ENCODE assay signal across 7 mouse cellular contexts in the genomic region with DNA sequence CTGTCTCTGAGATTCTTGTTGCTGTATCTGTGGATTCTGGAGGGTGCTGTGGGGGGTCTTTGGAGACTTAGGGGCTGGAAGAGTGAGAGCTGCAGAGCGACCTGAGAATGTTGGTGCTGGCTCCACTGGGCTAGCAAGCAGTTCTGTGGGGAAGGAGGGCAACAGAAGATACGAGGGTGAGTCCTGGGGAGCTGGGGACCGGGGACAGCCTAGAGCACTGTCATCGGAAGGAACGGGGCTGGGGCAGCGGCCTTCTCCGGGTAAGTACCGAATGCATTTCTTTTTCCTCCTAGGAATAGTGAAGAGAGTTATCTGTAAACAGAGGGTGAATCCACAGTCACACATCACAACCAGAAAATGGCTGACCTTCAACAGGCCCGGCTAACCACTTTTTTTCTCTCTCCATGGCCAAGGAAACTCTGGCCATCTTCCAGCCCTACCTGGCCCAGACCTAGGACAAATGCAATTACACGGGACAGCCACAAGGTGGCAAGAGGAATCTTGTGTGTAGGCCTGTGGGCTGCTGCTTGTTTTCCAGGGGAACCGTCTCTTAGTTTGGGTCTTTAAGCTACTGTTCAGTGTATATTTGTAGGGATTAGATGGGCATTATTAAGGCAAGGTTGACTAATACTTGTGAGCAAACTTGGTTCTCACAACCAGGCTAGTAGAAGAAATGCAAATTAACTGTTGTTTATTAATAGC. TPM values are rescaled to one million over a fixed set of nuclear protein-coding genes. Genes with fewer than 3 reads are reported as not detected.
DNase-seq lines count a peak whose midpoint lies in the region; ATAC-seq and TF ChIP-seq lines count a peak whose summit lies in the region.

No protein-coding gene starts in this region.

- H3K9me3 ChIP-seq in ES-E14 (ENCODE audit: control insufficient read depth, insufficient read depth, low read depth, low read length), result no peaks in the 10 kb centered on the region
- H3K9me3 ChIP-seq in embryonic facial prominence, embryonic 14.5 days (ENCODE audit: control insufficient read depth, low read length), result no peaks in the 10 kb centered on the region

- ATAC-seq in embryonic facial prominence, embryonic 14.5 days (ENCODE audit: low read depth), result no peak

- H3K9ac ChIP-seq in ES-E14 (ENCODE audit: insufficient read depth, low read depth, low read length, poor library complexity, severe bottlenecking), result no peak overlapping the region
- H3K9ac ChIP-seq in embryonic facial prominence, embryonic 14.5 days (ENCODE audit: low read depth, low read length), result no peak overlapping the region

- in situ Hi-C loops in ES-E14 (cut with MboI; ENCODE audit: low sequenced_read_pairs in 2 of 2, unreplicated experiment in 2 of 2), result loop anchor here in 1 of 2 experiments (10.0 kb wide), 1 partner anchor 91 kb away; no protein-coding TSS in a partner anchor

- H3K27me3 ChIP-seq in embryonic facial prominence, embryonic 14.5 days (replicated peaks; ENCODE audit: control insufficient read depth, insufficient read depth, low read length), result no peaks in the 10 kb centered on the region

- peaks cover 33% of the 10 kb centered on the region; the same call in 1 of the 2 replicates for H3K36me3 ChIP-seq in ES-E14 (ENCODE audit: control insufficient read depth, insufficient read depth, low read length, poor library complexity, severe bottlenecking)
- peaks cover 9% of the 10 kb centered on the region; the same call in 1 of the 2 replicates for H3K36me3 ChIP-seq in embryonic facial prominence, embryonic 14.5 days (ENCODE audit: control insufficient read depth, insufficient read depth, low read length)

- H3K4me2 ChIP-seq in embryonic facial prominence, embryonic 14.5 days (ENCODE audit: low read depth, low read length), result no peak overlapping the region

- DNase-seq in ES-E14 (ENCODE audit: low read depth, low spot score), result peak; percentile 49
- peak; percentile 79 to 82 for DNase-seq in adrenal gland, postnatal 36 days
- DNase-seq in embryonic facial prominence, embryonic 14.5 days (ENCODE audit: low spot score), result peak; percentile 78
- peak; percentile 31 for DNase-seq in heart, postnatal 25 days (ENCODE audit: low spot score)
- DNase-seq in layer of hippocampus, adult 8-10 months (ENCODE audit: low spot score in 2 of 2), result peak; percentile 39 to 51
- peak; percentile 80 for DNase-seq in lung, postnatal 10 days
- peak; percentile 50 for DNase-seq in retina, postnatal 7 days (ENCODE audit: low read depth, low spot score)

- 64% methylated on average over 11 of the region's 11 CpGs for WGBS in embryonic facial prominence, embryonic 14.5 days

- no peak overlapping the region for H3K27ac ChIP-seq in ES-E14 (ENCODE audit: insufficient read depth, low read depth, low read length, poor library complexity, severe bottlenecking)
- H3K27ac ChIP-seq in embryonic facial prominence, embryonic 14.5 days (replicated peaks; ENCODE audit: low read depth, low read length), result no peak overlapping the region

- no peak overlapping the region for H3K4me3 ChIP-seq in ES-E14 (ENCODE audit: insufficient read depth in 1 of 2, low read depth in 1 of 2, low read length in 2 of 2, poor library complexity in 1 of 2, severe bottlenecking in 1 of 2)
- no peak overlapping the region for H3K4me3 ChIP-seq in embryonic facial prominence, embryonic 14.5 days (ENCODE audit: low read depth, low read length)

- no peaks in the 10 kb centered on the region; a peak in 1 of 4 replicates for H3K4me1 ChIP-seq in ES-E14 (ENCODE audit: control insufficient read depth in 2 of 2, insufficient read depth in 2 of 2, low read length in 2 of 2, poor library complexity in 1 of 2)
- H3K4me1 ChIP-seq in embryonic facial prominence, embryonic 14.5 days (ENCODE audit: control insufficient read depth, insufficient read depth, low read length), result no peaks in the 10 kb centered on the region

- intact Hi-C loops in heart, postnatal 25 days (cut with DNase I), result loop anchor here (2.0 kb wide), 2 partner anchors 43 to 89 kb away; no protein-coding TSS in a partner anchor

TF ChIP-seq in ES-E14, 5 proteins besides CTCF, POLR2A, EP300 and RAD21:
- TF ChIP-seq CHD2 (IDR thresholded peaks at IDR 0.05; ENCODE audit: low read depth, low read length) (no peak), ZC3H11A (IDR thresholded peaks at IDR 0.05; ENCODE audit: borderline replicate concordance, low read depth, low read length) (peak; percentile 63; the same call in 1 of the 2 replicates)

RNA-seq across cellular contexts. Expression of gene Skp1a, which starts 22.0 kb away (rescaled TPM):
- 204 and 317 TPM in 2 replicates for total RNA-seq in ES-E14 (2012; rRNA removed)
- 100 to 1,000 TPM; 529 to 536 TPM for total RNA-seq in adrenal gland, postnatal 36 days (2021)
- polyA plus RNA-seq in embryonic facial prominence, embryonic 14.5 days (2014; fragmentation: Nextera tagmentation; extraction: Ambion mirVana), result 737 and 739 TPM in 2 replicates
- 100 to 1,000 TPM; 236 to 255 TPM for total RNA-seq in heart, postnatal 25 days (2021)
- total RNA-seq in layer of hippocampus, adult 8-10 months (2022), result 100 to 1,000 TPM; 433 to 496 (median 439) TPM

RNA-seq across cellular contexts. Expression of gene Tcf7, which starts 29.0 kb away (rescaled TPM):
- total RNA-seq in ES-E14 (2012; rRNA removed), result 8.1 and 8.4 TPM in 2 replicates
- 10 to 100 TPM; 36.8 to 50.1 TPM for total RNA-seq in adrenal gland, postnatal 36 days (2021)
- 17.8 and 27.7 TPM in 2 replicates for polyA plus RNA-seq in embryonic facial prominence, embryonic 14.5 days (2014; fragmentation: Nextera tagmentation; extraction: Ambion mirVana)
- total RNA-seq in heart, postnatal 25 days (2021), result under 1 TPM; 0.70 to 0.75 TPM
- total RNA-seq in layer of hippocampus, adult 8-10 months (2022), result 1 to 10 TPM; 2.9 to 3.6 (median 3.2) TPM

RNA-seq across cellular contexts. Expression of gene Olfr1371, which starts 40.0 kb away (rescaled TPM):
- total RNA-seq in ES-E14 (2012; rRNA removed), result not detected in 2 replicates
- not detected for total RNA-seq in adrenal gland, postnatal 36 days (2021)
- not detected in 2 replicates for polyA plus RNA-seq in embryonic facial prominence, embryonic 14.5 days (2014; fragmentation: Nextera tagmentation; extraction: Ambion mirVana)
- not detected for total RNA-seq in heart, postnatal 25 days (2021)
- total RNA-seq in layer of hippocampus, adult 8-10 months (2022), result not detected
